Mouse (Mus musculus): Measurements from ENCODE around the gene Flad1. TPM values are rescaled to one million over a fixed set of nuclear protein-coding genes. Genes with fewer than 3 reads are reported as not detected.

Flad1 gene
- polyA plus RNA-seq, 1 experiment from 2014 or later: 31.9 TPM

GRCm38 (mm10) chr3:89390699-89391662 is 20.7 kb downstream of the Flad1 start:
- H3K36me3 ChIP-seq: no peaks in the 10 kb centered on the region
- no peaks in the 10 kb centered on the region for H3K9me3 ChIP-seq
- peaks cover 40% of the 10 kb centered on the region for H3K27me3 ChIP-seq (ENCODE audit: insufficient read depth, poor library complexity, severe bottlenecking)
- H3K4me1 ChIP-seq (replicated peaks): peaks cover 85% of the 10 kb centered on the region
- DNase-seq (ENCODE audit: low spot score): no peak
- peak overlapping the region; percentile 90 for H3K27ac ChIP-seq
- 12% methylated on average over 19 of the region's 19 CpGs for WGBS
- peak overlapping the region; percentile 77 for H3K4me3 ChIP-seq

GRCm38 (mm10) chr3:89390111-89390515 is 21.6 kb downstream of the Flad1 start:
- no peaks in the 10 kb centered on the region for H3K9me3 ChIP-seq
- H3K4me1 ChIP-seq (replicated peaks): peaks cover 83% of the 10 kb centered on the region
- H3K4me3 ChIP-seq: peak overlapping the region; percentile 77; the same call in 1 of the 2 replicates
- no peak for DNase-seq (ENCODE audit: low spot score)
- peaks cover 38% of the 10 kb centered on the region for H3K27me3 ChIP-seq (ENCODE audit: insufficient read depth, poor library complexity, severe bottlenecking)
- H3K27ac ChIP-seq: 0 out of 2 replicates have a peak overlapping the region, but pooled peaks have one; percentile 90
- no peaks in the 10 kb centered on the region for H3K36me3 ChIP-seq
- 66% methylated on average over 5 of the region's 5 CpGs for WGBS

- H3K4me1 ChIP-seq (replicated peaks): peaks cover 83% of the 10 kb centered on the region
Measured at GRCm38 (mm10) chr3:89388901-89389740, 22.5 kb downstream of the Flad1 start.

GRCm38 (mm10) chr3:89388134-89388881 is 23.4 kb downstream of the Flad1 start:
- Histone ChIP-seq H3K4me1 (replicated peaks) (peaks cover 77% of the 10 kb centered on the region), H3K9me3 (no peaks in the 10 kb centered on the region), H3K27ac (0 out of 2 replicates have a peak overlapping the region, but pooled peaks have one; percentile 42), H3K27me3 (ENCODE audit: insufficient read depth, poor library complexity, severe bottlenecking) (peaks cover 38% of the 10 kb centered on the region), H3K36me3 (no peaks in the 10 kb centered on the region), H3K4me3 (no peak overlapping the region)
- no peak for DNase-seq (ENCODE audit: low spot score)
- WGBS: 77% methylated on average over 11 of the region's 11 CpGs

More at GRCm38 (mm10) chr3:89388901-89389740, 22.5 kb downstream of the Flad1 start:
- no peak for DNase-seq (ENCODE audit: low spot score)
- Histone ChIP-seq H3K27ac (no peak overlapping the region), H3K4me3 (no peak overlapping the region), H3K9me3 (no peaks in the 10 kb centered on the region), H3K27me3 (ENCODE audit: insufficient read depth, poor library complexity, severe bottlenecking) (peaks cover 38% of the 10 kb centered on the region), H3K36me3 (no peaks in the 10 kb centered on the region)
- 65% methylated on average over 6 of the region's 6 CpGs for WGBS

- Histone ChIP-seq H3K9me3 (no peaks in the 10 kb centered on the region), H3K4me3 (no peak overlapping the region), H3K36me3 (no peaks in the 10 kb centered on the region), H3K27ac (no peak overlapping the region), H3K27me3 (ENCODE audit: insufficient read depth, poor library complexity, severe bottlenecking) (peaks cover 32% of the 10 kb centered on the region), H3K4me1 (replicated peaks) (peaks cover 70% of the 10 kb centered on the region)
- 77% methylated on average over 11 of the region's 11 CpGs for whole genome bisulfite sequencing
- DNase-seq (ENCODE audit: low spot score): no peak
Measured at GRCm38 (mm10) chr3:89387632-89388031, 24.0 kb downstream of the Flad1 start.

GRCm38 (mm10) chr3:89386438-89387420 is 24.9 kb downstream of the Flad1 start:
- WGBS: 45% methylated on average over 17 of the region's 17 CpGs
- Histone ChIP-seq H3K4me1 (replicated peaks) (peaks cover 61% of the 10 kb centered on the region), H3K9me3 (no peaks in the 10 kb centered on the region), H3K27me3 (ENCODE audit: insufficient read depth, poor library complexity, severe bottlenecking) (peaks cover 23% of the 10 kb centered on the region), H3K27ac (peak overlapping the region; percentile 36), H3K4me3 (no peak overlapping the region; the same call in 1 of the 2 replicates), H3K36me3 (no peaks in the 10 kb centered on the region)
- DNase-seq (ENCODE audit: low spot score): no peak

- no peak for DNase-seq (ENCODE audit: low spot score)
- Histone ChIP-seq H3K4me1 (replicated peaks) (peaks cover 48% of the 10 kb centered on the region), H3K4me3 (no peak overlapping the region), H3K36me3 (peaks cover 8% of the 10 kb centered on the region; the same call in 1 of the 2 replicates), H3K27me3 (ENCODE audit: insufficient read depth, poor library complexity, severe bottlenecking) (peaks cover 11% of the 10 kb centered on the region), H3K27ac (no peak overlapping the region), H3K9me3 (no peaks in the 10 kb centered on the region)
- WGBS: 43% methylated on average over 11 of the region's 11 CpGs
Measured at GRCm38 (mm10) chr3:89385451-89385850, 26.2 kb downstream of the Flad1 start.

GRCm38 (mm10) chr3:89384331-89385076 is 27.2 kb downstream of the Flad1 start:
- DNase-seq (ENCODE audit: low spot score): no peak
- 70% methylated on average over 12 of the region's 12 CpGs for WGBS
- Histone ChIP-seq H3K4me1 (replicated peaks) (peaks cover 48% of the 10 kb centered on the region), H3K36me3 (peaks cover 16% of the 10 kb centered on the region; the same call in 1 of the 2 replicates), H3K4me3 (peak overlapping the region; percentile 2; the same call in 1 of the 2 replicates), H3K27me3 (ENCODE audit: insufficient read depth, poor library complexity, severe bottlenecking) (peaks cover 6% of the 10 kb centered on the region; the same call in 1 of the 2 replicates), H3K9me3 (no peaks in the 10 kb centered on the region), H3K27ac (peak overlapping the region; percentile 50)

GRCm38 (mm10) chr3:89383651-89384255 is 27.9 kb downstream of the Flad1 start:
- Histone ChIP-seq H3K9me3 (no peaks in the 10 kb centered on the region), H3K27me3 (ENCODE audit: insufficient read depth, poor library complexity, severe bottlenecking) (peaks cover 6% of the 10 kb centered on the region; the same call in 1 of the 2 replicates), H3K36me3 (peaks cover 18% of the 10 kb centered on the region; the same call in 1 of the 2 replicates), H3K4me3 (no peak overlapping the region), H3K4me1 (replicated peaks) (peaks cover 55% of the 10 kb centered on the region), H3K27ac (no peak overlapping the region)
- WGBS: 87% methylated on average over 5 of the region's 5 CpGs
- no peak for DNase-seq (ENCODE audit: low spot score)

GRCm38 (mm10) chr3:89382950-89383349 is 28.7 kb downstream of the Flad1 start:
- DNase-seq (ENCODE audit: low spot score): no peak
- H3K27me3 ChIP-seq (ENCODE audit: insufficient read depth, poor library complexity, severe bottlenecking): peaks cover 6% of the 10 kb centered on the region; the same call in 1 of the 2 replicates
- H3K4me1 ChIP-seq (replicated peaks): peaks cover 55% of the 10 kb centered on the region
- no peaks in the 10 kb centered on the region for H3K9me3 ChIP-seq
- no peak overlapping the region for H3K4me3 ChIP-seq
- peaks cover 18% of the 10 kb centered on the region; the same call in 1 of the 2 replicates for H3K36me3 ChIP-seq
- H3K27ac ChIP-seq: no peak overlapping the region
- WGBS: 88% methylated on average over 5 of the region's 5 CpGs

Data from hindbrain, embryonic 10.5 days (tissue).